Mouse (Mus musculus) hindbrain, embryonic 10.5 days (tissue): ENCODE measurements at regions not wholly inside any gene's neighbourhood (a gene's known extent, or its start where the extent isn't known, plus 50 kb on each side); places are given as distances from the start of the nearest gene placed in this dataset.

Source experiments
- DNase-seq: peaks from one replicate; pipeline ENCODE4 v3.0.0-alpha.2; 2017; ENCODE audit warnings: low spot score
- H3K27ac ChIP-seq: fragments of 300-500 bp; sonication (generic); 2 replicates; pipeline ENCODE4 v1.5.1; 2016; ENCODE audit warnings: mild to moderate bottlenecking, moderate library complexity
- H3K27me3 ChIP-seq: fragments of 300-500 bp; sonication (generic); 2 replicates; pipeline ENCODE4 v1.6.1; 2016; ENCODE audit warnings: mild to moderate bottlenecking; ENCODE audit not compliant: poor library complexity, insufficient read depth, severe bottlenecking
- H3K36me3 ChIP-seq: fragments of 300-500 bp; sonication (generic); 2 replicates; pipeline ENCODE4 v1.6.1; 2016; ENCODE audit warnings: mild to moderate bottlenecking, moderate library complexity
- H3K4me1 ChIP-seq: fragments of 300-500 bp; sonication (generic); replicated peaks from 2 replicates; pipeline ENCODE4 v1.6.1; 2016; ENCODE audit warnings: mild to moderate bottlenecking
- H3K4me3 ChIP-seq: fragments of 300-500 bp; sonication (generic); 2 replicates; pipeline ENCODE4 v1.5.1; 2016; ENCODE audit warnings: mild to moderate bottlenecking, moderate library complexity
- H3K9me3 ChIP-seq: fragments of 300-500 bp; sonication (generic); 2 replicates; pipeline ENCODE4 v1.6.1; 2016; ENCODE audit warnings: mild to moderate bottlenecking, moderate library complexity
- WGBS: fragments of 180-500 bp; shearing (Covaris S2); methylation state at CpG from one replicate; pipeline ENCODE4 v1.1.7; 2016; 5-methylcytosine and 5-hydroxymethylcytosine counted together

GRCm38 (mm10) chr13:70310516-70310915 is 326.9 kb downstream of the Ice1 start:
- Histone ChIP-seq H3K4me1 (peaks cover 29% of the 10 kb centered on the region), H3K27me3 (no peaks in the 10 kb centered on the region), H3K9me3 (no peaks in the 10 kb centered on the region), H3K36me3 (no peaks in the 10 kb centered on the region), H3K4me3 (no peak overlapping the region), H3K27ac (peak overlapping the region; percentile 79)
- 21% methylated on average over 2 of the region's 2 CpGs for WGBS
- DNase-seq: peak; percentile 76

GRCm38 (mm10) chr13:70311226-70312055 is 326.0 kb downstream of the Ice1 start:
- Histone ChIP-seq H3K36me3 (no peaks in the 10 kb centered on the region), H3K27ac (peak overlapping the region; percentile 79), H3K4me3 (peak overlapping the region; percentile 11; the same call in 1 of the 2 replicates), H3K9me3 (no peaks in the 10 kb centered on the region), H3K4me1 (peaks cover 29% of the 10 kb centered on the region), H3K27me3 (no peaks in the 10 kb centered on the region)
- WGBS: 51% methylated on average over 14 of the region's 14 CpGs
- peak; percentile 54 for DNase-seq

GRCm38 (mm10) chr13:70313205-70313604 is 324.2 kb downstream of the Ice1 start:
- Histone ChIP-seq H3K36me3 (no peaks in the 10 kb centered on the region), H3K27ac (peak overlapping the region; percentile 54), H3K4me3 (no peak overlapping the region), H3K4me1 (peaks cover 29% of the 10 kb centered on the region), H3K27me3 (no peaks in the 10 kb centered on the region), H3K9me3 (no peaks in the 10 kb centered on the region)
- 77% methylated on average over 2 of the region's 2 CpGs for WGBS
- no peak for DNase-seq

GRCm38 (mm10) chr13:70323537-70323936 is 313.9 kb downstream of the Ice1 start:
- WGBS: 57% methylated on average over 1 of the region's 1 CpGs
- no peaks in the 10 kb centered on the region for H3K9me3 ChIP-seq
- no peaks in the 10 kb centered on the region for H3K36me3 ChIP-seq
- no peaks in the 10 kb centered on the region for H3K27me3 ChIP-seq
- no peak overlapping the region for H3K4me3 ChIP-seq
- H3K27ac ChIP-seq: no peak overlapping the region
- peaks cover 15% of the 10 kb centered on the region for H3K4me1 ChIP-seq
- no peak for DNase-seq

- no peak for DNase-seq
- 89% methylated on average over 4 of the region's 4 CpGs for WGBS
- peaks cover 1% of the 10 kb centered on the region for H3K4me1 ChIP-seq
These were observed 301.4 kb downstream of the Ice1 start for GRCm38 (mm10) chr13:70336069-70336468.

GRCm38 (mm10) chr13:70340437-70340836 is 297.0 kb downstream of the Ice1 start:
- Histone ChIP-seq H3K36me3 (no peaks in the 10 kb centered on the region), H3K9me3 (no peaks in the 10 kb centered on the region), H3K27ac (no peak overlapping the region), H3K4me1 (peaks cover 29% of the 10 kb centered on the region), H3K27me3 (no peaks in the 10 kb centered on the region), H3K4me3 (no peak overlapping the region)
- DNase-seq: no peak
- 73% methylated on average over 3 of the region's 3 CpGs for WGBS

More at GRCm38 (mm10) chr13:70336069-70336468, 301.4 kb downstream of the Ice1 start:
- H3K27me3 ChIP-seq: no peaks in the 10 kb centered on the region
- H3K4me3 ChIP-seq: no peak overlapping the region
- H3K27ac ChIP-seq: no peak overlapping the region
- H3K9me3 ChIP-seq: no peaks in the 10 kb centered on the region
- H3K36me3 ChIP-seq: no peaks in the 10 kb centered on the region

- no peaks in the 10 kb centered on the region for H3K9me3 ChIP-seq
- H3K36me3 ChIP-seq: no peaks in the 10 kb centered on the region
- H3K27ac ChIP-seq: peak overlapping the region; percentile 67
- 70% methylated on average over 1 of the region's 1 CpGs for WGBS
- peaks cover 29% of the 10 kb centered on the region for H3K4me1 ChIP-seq
- H3K4me3 ChIP-seq: no peak overlapping the region
- no peaks in the 10 kb centered on the region for H3K27me3 ChIP-seq
- no peak for DNase-seq
These were observed 294.2 kb downstream of the Ice1 start for GRCm38 (mm10) chr13:70343191-70343734.

- Histone ChIP-seq H3K36me3 (no peaks in the 10 kb centered on the region), H3K27ac (peak overlapping the region; percentile 67), H3K9me3 (no peaks in the 10 kb centered on the region), H3K27me3 (no peaks in the 10 kb centered on the region), H3K4me3 (no peak overlapping the region), H3K4me1 (peaks cover 29% of the 10 kb centered on the region)
- 41% methylated on average over 2 of the region's 2 CpGs for WGBS
- no peak for DNase-seq
These were observed 293.5 kb downstream of the Ice1 start for GRCm38 (mm10) chr13:70343911-70344310.

- Histone ChIP-seq H3K9me3 (no peaks in the 10 kb centered on the region), H3K27me3 (no peaks in the 10 kb centered on the region), H3K36me3 (no peaks in the 10 kb centered on the region), H3K27ac (peak overlapping the region; percentile 56), H3K4me3 (no peak overlapping the region), H3K4me1 (peaks cover 29% of the 10 kb centered on the region)
- WGBS: 65% methylated on average over 5 of the region's 5 CpGs
- DNase-seq: no peak
These were observed 293.1 kb downstream of the Ice1 start for GRCm38 (mm10) chr13:70344311-70344710.

- Histone ChIP-seq H3K27me3 (no peaks in the 10 kb centered on the region), H3K36me3 (no peaks in the 10 kb centered on the region)
- 89% methylated on average over 4 of the region's 4 CpGs for WGBS
These were observed 289.0 kb downstream of the Ice1 start for GRCm38 (mm10) chr13:70348456-70348855.

GRCm38 (mm10) chr13:70348965-70349364 is 288.5 kb downstream of the Ice1 start:
- no peak for DNase-seq
- no peak overlapping the region for H3K4me3 ChIP-seq
- no peak overlapping the region; the same call in 1 of the 2 replicates for H3K27ac ChIP-seq
- WGBS: 77% methylated on average over 2 of the region's 2 CpGs
- H3K4me1 ChIP-seq: peaks cover 21% of the 10 kb centered on the region
- H3K27me3 ChIP-seq: no peaks in the 10 kb centered on the region
- no peaks in the 10 kb centered on the region for H3K36me3 ChIP-seq
- H3K9me3 ChIP-seq: peaks cover 8% of the 10 kb centered on the region; the same call in 1 of the 2 replicates

More at GRCm38 (mm10) chr13:70348456-70348855, 289.0 kb downstream of the Ice1 start:
- no peak for DNase-seq
- Histone ChIP-seq H3K4me3 (no peak overlapping the region), H3K9me3 (peaks cover 8% of the 10 kb centered on the region; the same call in 1 of the 2 replicates), H3K4me1 (peaks cover 27% of the 10 kb centered on the region), H3K27ac (no peak overlapping the region)

GRCm38 (mm10) chr13:70369647-70370046 is 267.8 kb downstream of the Ice1 start:
- Histone ChIP-seq H3K27me3 (no peaks in the 10 kb centered on the region), H3K4me3 (no peak overlapping the region), H3K9me3 (no peaks in the 10 kb centered on the region), H3K36me3 (no peaks in the 10 kb centered on the region), H3K27ac (no peak overlapping the region), H3K4me1 (no peaks in the 10 kb centered on the region)
- WGBS: 89% methylated on average over 2 of the region's 2 CpGs
- DNase-seq: no peak

- peaks cover 8% of the 10 kb centered on the region; the same call in 1 of the 2 replicates for H3K4me1 ChIP-seq
- no peak for DNase-seq
- no peak overlapping the region for H3K27ac ChIP-seq
- H3K27me3 ChIP-seq: no peaks in the 10 kb centered on the region
- H3K4me3 ChIP-seq: no peak overlapping the region
- H3K36me3 ChIP-seq: no peaks in the 10 kb centered on the region
- no peaks in the 10 kb centered on the region for H3K9me3 ChIP-seq
- 80% methylated on average over 6 of the region's 6 CpGs for WGBS
These were observed 256.7 kb downstream of the Ice1 start for GRCm38 (mm10) chr13:70380772-70381171.
